Mouse (Mus musculus): Measurements from ENCODE around the gene Armt1. TPM values are rescaled to one million over a fixed set of nuclear protein-coding genes. Genes with fewer than 3 reads are reported as not detected.

The Armt1 gene
- polyA plus RNA-seq (2015; fragmentation: Nextera tagmentation; extraction: Ambion mirVana), result 10.3 and 10.8 TPM in 2 replicates

DNA sequence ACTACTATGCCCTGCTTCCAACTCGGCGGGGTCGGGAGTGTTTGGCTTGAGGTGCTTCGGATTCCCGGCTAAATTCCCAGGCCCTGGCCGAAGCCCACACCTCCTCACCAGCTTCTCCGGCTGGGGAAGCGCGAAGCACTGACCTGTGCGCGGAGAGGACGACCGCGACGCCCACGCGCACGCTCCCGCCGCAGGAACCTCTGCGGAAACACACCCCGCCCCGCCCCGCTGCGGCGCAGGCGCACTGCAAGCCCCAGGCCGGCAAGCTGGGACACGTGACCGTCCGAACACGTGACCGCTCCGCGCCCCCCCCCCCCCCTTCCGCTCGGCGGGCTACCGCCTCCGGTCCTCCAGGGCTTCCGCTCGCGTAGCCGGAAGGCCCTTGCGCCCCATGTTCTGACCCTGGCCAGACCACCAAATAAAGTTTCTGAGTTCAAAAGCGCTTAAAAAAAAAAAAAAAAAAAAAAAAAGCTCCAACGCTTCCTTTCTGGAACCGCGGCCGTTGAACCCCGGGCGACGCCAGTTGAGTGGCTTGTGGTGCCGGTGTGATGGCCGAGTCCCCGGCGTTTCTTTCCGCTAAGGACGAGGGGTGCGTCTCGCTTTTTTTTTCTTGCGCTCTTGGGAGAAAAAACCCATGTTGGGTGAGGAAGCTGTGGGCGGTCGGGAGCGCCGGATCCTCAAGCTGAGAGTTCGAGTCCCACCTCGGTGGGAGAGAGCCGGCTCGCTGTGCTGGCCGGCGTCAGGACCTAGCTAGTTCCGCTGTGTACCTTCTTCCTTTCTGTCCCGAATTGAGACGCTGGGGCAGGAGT, at the start of gene Armt1, which contains the start of gene Rmnd1:
TSS of gene Armt1 (plus strand) at position 345 of the 809 bp plus-strand sequence.
TSS of gene Rmnd1 (minus strand) at position 266 of the 809 bp plus-strand sequence.
- H3K27me3 ChIP-seq, result no peaks in the 10 kb centered on the region
- H3K9me3 ChIP-seq, result no peaks in the 10 kb centered on the region
- H3K9ac ChIP-seq, result peak within 1 kb of the TSS; percentile 63
- H3K36me3 ChIP-seq, result no peaks in the 10 kb centered on the region
- under 1% methylated on average over 60 of the region's 75 CpGs for WGBS
- H3K4me2 ChIP-seq, result peak within 1 kb of the TSS; percentile 82
- peaks cover 23% of the 10 kb centered on the region for H3K4me1 ChIP-seq (replicated peaks)
- ATAC-seq (ENCODE audit: low FRiP score, low read depth), result peak; percentile 95
- H3K27ac ChIP-seq (replicated peaks), result peak within 1 kb of the TSS; percentile 86
- peak within 1 kb of the TSS; percentile 64 for H3K4me3 ChIP-seq

DNA sequence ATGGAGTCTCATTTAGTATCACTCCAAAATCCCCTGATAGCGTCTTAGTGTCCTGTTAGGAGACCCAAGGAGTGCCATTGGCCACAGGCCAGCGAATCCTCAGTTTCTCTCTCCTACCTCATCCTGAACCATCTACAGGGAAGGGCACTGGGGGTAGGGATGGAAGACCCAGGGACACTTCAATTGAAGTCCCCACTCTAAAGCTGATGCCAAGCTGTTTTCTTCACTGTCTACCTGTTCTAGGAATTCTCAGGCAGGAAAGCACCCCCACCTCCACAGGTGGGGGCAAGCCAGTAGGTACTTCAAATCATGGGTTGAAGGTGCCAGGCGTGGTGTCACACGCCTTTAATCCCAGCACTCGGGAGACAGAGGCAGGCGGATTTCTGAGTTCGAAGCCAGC, 48.0 kb upstream of the Armt1 start:
- H3K27me3 ChIP-seq, result no peaks in the 10 kb centered on the region
- WGBS, result 97% methylated on average over 7 of the region's 7 CpGs
- no peak overlapping the region for H3K9ac ChIP-seq
- H3K36me3 ChIP-seq, result no peaks in the 10 kb centered on the region
- no peaks in the 10 kb centered on the region for H3K9me3 ChIP-seq
- H3K4me3 ChIP-seq, result no peak overlapping the region
- H3K27ac ChIP-seq (replicated peaks), result no peak overlapping the region
- no peak overlapping the region for H3K4me2 ChIP-seq
- peaks cover 8% of the 10 kb centered on the region for H3K4me1 ChIP-seq (replicated peaks)
- no peak for ATAC-seq (ENCODE audit: low FRiP score, low read depth)

DNA sequence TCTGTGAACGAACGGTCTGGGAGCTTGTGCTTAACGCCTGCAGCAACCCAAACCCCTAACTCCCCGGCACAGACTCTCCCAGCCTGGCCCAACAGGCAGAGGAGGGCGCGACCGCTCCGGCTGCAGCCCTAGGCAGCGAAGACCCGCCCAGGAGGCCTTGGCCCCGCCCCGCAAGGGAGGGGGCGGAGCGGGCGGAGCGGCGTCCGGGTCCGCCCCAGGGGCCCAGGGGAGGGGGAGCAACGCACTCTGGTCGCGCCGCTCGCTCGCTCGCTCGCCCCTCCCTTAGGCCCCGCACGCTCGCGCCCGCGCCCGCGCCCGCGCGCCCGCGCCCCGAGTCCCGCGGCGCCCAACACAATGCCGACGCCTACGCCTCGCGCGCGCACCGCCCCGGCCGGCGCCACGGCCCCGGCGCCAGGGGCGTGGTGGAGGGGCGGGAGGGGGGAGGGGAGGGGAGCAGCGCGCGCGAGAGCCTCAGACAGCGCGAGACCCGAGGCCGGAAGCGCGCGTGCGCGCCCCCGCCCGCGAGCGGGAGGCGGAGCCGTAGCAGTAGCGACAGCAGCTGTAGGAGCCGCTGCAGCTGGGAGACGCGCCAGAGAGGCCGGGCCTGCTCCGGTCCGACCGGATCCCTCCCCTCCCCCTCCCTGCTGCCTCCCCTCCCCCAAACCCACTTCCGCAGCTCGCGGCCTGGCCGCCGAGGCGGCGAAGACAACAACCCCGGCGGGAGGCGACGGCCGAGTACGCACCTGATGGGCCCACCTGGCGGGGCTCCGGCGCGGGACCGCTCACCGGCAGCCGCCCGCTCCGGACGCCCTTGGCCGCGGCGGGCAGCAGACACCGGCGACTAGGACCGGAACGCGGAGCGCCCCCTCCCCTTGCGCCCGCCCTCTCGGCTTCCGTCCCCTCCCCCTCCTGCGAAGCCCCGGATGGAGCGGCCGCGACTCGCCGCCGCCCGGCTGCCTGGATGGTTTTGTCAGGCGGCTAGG, 45.4 kb upstream of the Armt1 start:
- peak; percentile 93 for ATAC-seq (ENCODE audit: low FRiP score, low read depth)
- Histone ChIP-seq H3K27ac (replicated peaks) (peak overlapping the region; percentile 100), H3K4me3 (peak overlapping the region; percentile 97), H3K9me3 (no peaks in the 10 kb centered on the region), H3K4me2 (peak overlapping the region; percentile 75), H3K27me3 (no peaks in the 10 kb centered on the region), H3K4me1 (replicated peaks) (peaks cover 35% of the 10 kb centered on the region), H3K36me3 (no peaks in the 10 kb centered on the region), H3K9ac (peak overlapping the region; percentile 98)
- 0% methylated on average over 33 of the region's 133 CpGs for WGBS

DNA sequence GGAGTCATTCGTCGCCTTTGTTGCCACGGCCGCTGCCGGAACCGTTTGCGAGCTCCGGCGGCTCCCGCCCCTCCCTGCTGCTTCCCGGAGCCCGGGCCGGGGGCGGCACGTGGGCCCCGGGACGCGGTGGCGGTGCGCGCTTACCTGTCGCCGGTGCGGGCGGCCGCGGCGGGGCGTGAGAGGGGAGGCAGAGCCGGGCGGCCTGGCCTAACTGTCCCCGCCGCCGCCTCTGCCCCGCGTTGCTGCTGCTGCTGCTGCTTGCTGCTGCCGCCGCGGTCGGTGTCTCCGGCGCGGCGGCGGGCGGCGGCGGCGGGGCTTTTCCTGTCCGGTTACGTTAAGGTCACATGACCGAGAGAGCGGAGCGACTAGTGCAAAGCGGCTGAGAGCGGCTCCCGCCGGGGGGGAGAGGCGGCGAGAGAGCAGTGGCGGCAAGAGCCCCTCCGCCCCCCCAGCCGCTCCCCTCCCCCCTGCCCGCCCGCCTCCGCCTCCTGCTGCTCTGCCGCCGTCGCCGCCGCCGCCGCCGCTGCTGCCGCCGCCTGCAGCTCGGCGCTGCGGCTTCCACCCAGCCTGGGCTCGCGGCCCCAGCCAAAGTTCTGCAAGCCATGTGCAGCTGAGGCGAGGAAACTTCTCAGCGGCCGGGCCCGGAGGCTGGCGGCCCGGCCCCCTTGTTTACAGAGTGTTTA, 44.4 kb upstream of the Armt1 start, which contains the start of gene Zbtb2:
TSS of gene Zbtb2 (minus strand) at position 408 of the 683 bp plus-strand sequence.
- ATAC-seq (ENCODE audit: low FRiP score, low read depth), result peak; percentile 4; the same call in 1 of the 2 replicates
- Histone ChIP-seq H3K27me3 (no peaks in the 10 kb centered on the region), H3K9ac (peak within 1 kb of the TSS; percentile 98), H3K36me3 (no peaks in the 10 kb centered on the region), H3K4me2 (peak within 1 kb of the TSS; percentile 75), H3K4me3 (peak within 1 kb of the TSS; percentile 97), H3K4me1 (replicated peaks) (peaks cover 41% of the 10 kb centered on the region), H3K27ac (replicated peaks) (peak within 1 kb of the TSS; percentile 100), H3K9me3 (no peaks in the 10 kb centered on the region)
- 0% methylated on average over 28 of the region's 87 CpGs for WGBS

DNA sequence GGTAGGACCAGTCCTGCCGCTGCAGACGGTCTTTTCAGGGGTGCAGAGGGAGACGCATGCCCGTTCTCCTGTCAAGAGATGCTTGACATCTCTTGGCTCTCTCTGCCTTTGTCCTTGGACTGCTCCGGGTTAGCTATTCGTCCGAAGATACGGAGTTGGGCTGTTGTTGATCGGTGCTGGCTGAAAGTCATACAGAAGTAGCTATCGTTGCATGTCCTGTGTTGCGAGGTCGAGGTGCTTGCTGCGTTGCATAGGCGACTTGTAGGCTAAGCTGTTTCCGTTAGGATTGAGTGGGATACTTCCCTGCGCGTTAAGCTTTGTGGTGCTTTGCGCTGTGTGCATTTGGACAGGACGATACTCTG, 43.9 kb upstream of the Armt1 start:
- Histone ChIP-seq H3K4me1 (replicated peaks) (peaks cover 44% of the 10 kb centered on the region), H3K27me3 (no peaks in the 10 kb centered on the region), H3K27ac (replicated peaks) (peak overlapping the region; percentile 100), H3K4me2 (peak overlapping the region; percentile 75), H3K36me3 (no peaks in the 10 kb centered on the region), H3K4me3 (peak overlapping the region; percentile 97), H3K9me3 (no peaks in the 10 kb centered on the region), H3K9ac (peak overlapping the region; percentile 98)
- WGBS, result 1% methylated on average over 19 of the region's 19 CpGs
- ATAC-seq (ENCODE audit: low FRiP score, low read depth), result no peak

DNA sequence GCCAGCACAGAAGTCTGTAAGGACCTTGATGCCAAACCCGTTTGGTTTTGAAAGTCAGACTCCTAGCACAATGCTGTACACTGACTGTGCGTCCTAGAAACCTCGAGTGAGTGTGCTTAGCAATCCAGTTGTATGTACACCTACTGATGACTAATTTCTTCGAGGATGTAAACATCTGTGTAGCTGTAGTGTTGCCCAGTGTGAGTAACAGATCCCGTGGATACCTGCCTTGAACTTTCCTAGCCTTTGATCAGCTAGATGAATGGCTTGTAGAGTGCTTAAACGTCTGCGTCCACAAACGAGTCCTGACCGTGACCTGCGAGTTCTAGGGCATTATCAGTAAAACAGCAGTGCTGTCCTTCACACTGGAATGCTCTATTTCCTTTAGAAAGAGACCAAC, 43.2 kb upstream of the Armt1 start:
- no peaks in the 10 kb centered on the region for H3K36me3 ChIP-seq
- no peak overlapping the region for H3K27ac ChIP-seq (replicated peaks)
- no peak for ATAC-seq (ENCODE audit: low FRiP score, low read depth)
- H3K4me1 ChIP-seq (replicated peaks), result peaks cover 44% of the 10 kb centered on the region
- H3K4me3 ChIP-seq, result peak overlapping the region; percentile 97
- H3K9ac ChIP-seq, result peak overlapping the region; percentile 98; the same call in 1 of the 2 replicates
- 25% methylated on average over 10 of the region's 10 CpGs for WGBS
- H3K27me3 ChIP-seq, result no peaks in the 10 kb centered on the region
- H3K4me2 ChIP-seq, result peak overlapping the region; percentile 75
- no peaks in the 10 kb centered on the region for H3K9me3 ChIP-seq

DNA sequence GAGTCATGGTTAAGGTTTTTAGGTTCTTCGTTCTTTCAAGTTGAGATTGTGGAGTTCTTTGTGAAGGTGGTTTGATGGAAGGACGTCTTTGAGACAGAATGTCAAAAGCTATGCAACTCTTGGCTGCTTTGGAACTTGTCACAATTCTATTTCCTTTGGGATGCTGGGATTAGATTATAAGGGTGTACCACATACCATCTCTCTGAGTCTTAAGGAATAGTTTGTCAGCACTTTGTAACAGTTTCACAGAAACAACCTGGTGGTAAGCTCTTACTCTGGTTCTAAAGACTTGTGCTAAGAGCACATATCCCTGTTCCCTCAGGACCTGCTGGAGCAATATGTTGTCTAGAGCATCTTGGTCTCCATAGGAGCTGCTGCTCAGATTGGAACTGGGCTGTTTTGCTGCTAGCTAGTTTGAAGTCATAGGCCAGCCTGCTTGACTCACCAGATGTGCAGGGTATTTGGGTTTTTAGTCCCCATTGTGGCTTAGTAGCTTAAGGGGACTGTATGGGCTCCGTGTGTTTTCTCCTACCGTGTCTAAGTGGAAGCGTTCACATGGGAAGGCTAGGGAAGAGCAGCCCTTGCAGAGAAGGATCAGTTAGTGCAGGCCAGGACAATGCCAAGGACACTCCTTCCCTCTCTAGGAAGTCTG, 42.7 kb upstream of the Armt1 start:
- H3K4me1 ChIP-seq (replicated peaks), result peaks cover 44% of the 10 kb centered on the region
- peak overlapping the region; percentile 28; the same call in 1 of the 2 replicates for H3K9ac ChIP-seq
- H3K36me3 ChIP-seq, result no peaks in the 10 kb centered on the region

DNA sequence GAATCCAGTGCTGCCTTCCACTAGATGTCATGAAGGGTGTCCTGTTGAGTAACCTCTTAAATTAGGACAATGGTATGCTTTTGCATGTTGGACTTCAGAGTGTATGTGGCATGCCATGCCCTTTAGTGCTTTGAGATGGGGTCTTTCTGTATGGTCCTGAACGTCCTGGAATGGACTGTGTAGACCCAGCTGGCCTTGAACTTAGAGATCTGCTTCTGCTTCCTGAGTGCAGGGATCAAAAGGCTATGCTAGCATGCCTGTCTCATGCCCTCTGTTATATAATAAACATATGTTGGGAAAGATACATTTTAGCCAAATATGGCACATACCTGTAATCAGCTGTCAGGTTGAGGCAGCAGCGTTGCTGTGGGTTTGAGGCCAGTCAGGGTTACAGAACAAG, 41.7 kb upstream of the Armt1 start:
- no peak overlapping the region for H3K9ac ChIP-seq
- H3K4me1 ChIP-seq (replicated peaks), result peaks cover 44% of the 10 kb centered on the region

More for the DNA sequence above, 42.7 kb upstream of the Armt1 start:
- H3K27ac ChIP-seq (replicated peaks), result no peak overlapping the region
- peak overlapping the region; percentile 97 for H3K4me3 ChIP-seq
- no peaks in the 10 kb centered on the region for H3K27me3 ChIP-seq
- peak overlapping the region; percentile 75 for H3K4me2 ChIP-seq
- WGBS, result 53% methylated on average over 5 of the region's 5 CpGs
- no peaks in the 10 kb centered on the region for H3K9me3 ChIP-seq
- ATAC-seq (ENCODE audit: low FRiP score, low read depth), result no peak

DNA sequence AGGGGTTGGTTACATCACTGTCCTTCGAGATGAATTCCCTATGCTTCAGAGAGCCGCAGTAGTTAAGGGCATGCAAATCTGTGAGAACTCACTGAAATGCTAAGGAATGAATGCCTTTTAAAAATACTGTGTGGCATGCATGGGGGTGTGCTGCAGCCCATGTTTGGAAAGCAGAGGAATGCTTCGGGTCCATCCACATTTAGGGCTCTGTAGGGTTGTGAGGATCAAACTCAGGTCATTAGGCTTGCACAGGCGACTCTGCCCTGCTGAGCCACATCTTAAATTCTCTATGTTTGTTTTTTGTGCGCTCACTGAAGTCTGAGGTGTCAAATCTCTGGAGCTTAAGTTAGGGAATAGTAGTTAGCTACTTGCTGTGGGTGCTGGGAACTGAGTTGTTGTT, 41.2 kb upstream of the Armt1 start:
- Histone ChIP-seq H3K27me3 (no peaks in the 10 kb centered on the region), H3K4me2 (peak overlapping the region; percentile 23; the same call in 1 of the 2 replicates), H3K9ac (no peak overlapping the region), H3K9me3 (no peaks in the 10 kb centered on the region), H3K4me3 (no peak overlapping the region), H3K27ac (replicated peaks) (no peak overlapping the region), H3K36me3 (no peaks in the 10 kb centered on the region), H3K4me1 (replicated peaks) (peaks cover 44% of the 10 kb centered on the region)
- WGBS, result 73% methylated on average over 5 of the region's 5 CpGs
- ATAC-seq (ENCODE audit: low FRiP score, low read depth), result no peak

More for the DNA sequence above, 41.7 kb upstream of the Armt1 start:
- peak overlapping the region; percentile 1; the same call in 1 of the 2 replicates for H3K4me3 ChIP-seq
- H3K36me3 ChIP-seq, result no peaks in the 10 kb centered on the region
- H3K9me3 ChIP-seq, result no peaks in the 10 kb centered on the region
- H3K27ac ChIP-seq (replicated peaks), result no peak overlapping the region
- peak overlapping the region; percentile 17; the same call in 1 of the 2 replicates for H3K4me2 ChIP-seq
- ATAC-seq (ENCODE audit: low FRiP score, low read depth), result no peak
- 76% methylated on average over 2 of the region's 2 CpGs for WGBS
- no peaks in the 10 kb centered on the region for H3K27me3 ChIP-seq

DNA sequence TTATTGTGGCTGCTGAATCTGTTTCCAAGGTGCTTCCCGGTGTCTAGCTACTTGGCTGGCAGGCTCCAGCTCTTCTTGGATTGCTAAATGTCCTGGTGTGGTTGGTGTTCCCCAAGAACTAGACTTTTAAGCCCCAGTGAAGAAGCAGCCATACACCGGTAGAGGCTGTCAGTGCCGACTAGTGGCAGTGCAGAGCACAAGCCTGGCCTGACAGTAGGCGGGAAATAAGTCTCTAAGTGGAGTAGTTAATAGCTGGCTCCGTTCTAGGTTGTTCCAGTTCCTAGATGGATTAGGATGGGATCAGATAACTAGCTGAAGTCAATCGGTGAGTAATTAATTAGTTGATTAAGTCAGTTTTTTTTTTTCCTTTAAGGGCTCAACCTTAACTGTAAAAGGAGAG, 40.4 kb upstream of the Armt1 start:
- no peak for ATAC-seq (ENCODE audit: low FRiP score, low read depth)
- Histone ChIP-seq H3K4me3 (no peak overlapping the region), H3K4me2 (peak overlapping the region; percentile 23; the same call in 1 of the 2 replicates), H3K27me3 (no peaks in the 10 kb centered on the region), H3K27ac (replicated peaks) (no peak overlapping the region), H3K36me3 (no peaks in the 10 kb centered on the region), H3K4me1 (replicated peaks) (peaks cover 44% of the 10 kb centered on the region), H3K9me3 (no peaks in the 10 kb centered on the region), H3K9ac (no peak overlapping the region)
- WGBS, result 58% methylated on average over 6 of the region's 6 CpGs

DNA sequence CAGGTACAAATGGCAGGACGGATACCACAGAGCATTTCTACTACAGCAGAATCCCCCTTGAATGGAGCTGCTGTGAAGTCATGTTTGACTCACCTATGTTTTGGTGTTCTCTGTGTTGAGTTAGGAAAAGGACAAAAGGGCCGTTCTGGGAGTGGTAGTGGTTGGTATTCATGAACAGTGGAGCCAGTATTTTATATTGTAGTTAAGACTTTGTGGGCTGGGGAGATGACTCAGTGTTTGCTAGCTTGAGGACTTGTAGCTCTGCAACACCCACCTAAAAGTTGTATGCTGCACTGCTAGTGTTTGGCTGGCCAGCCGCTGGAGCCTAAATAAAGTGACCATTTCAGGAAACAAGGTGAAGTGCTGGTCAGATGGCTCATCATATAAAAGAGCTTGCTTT, 36.9 kb upstream of the Armt1 start:
- Histone ChIP-seq H3K9me3 (no peaks in the 10 kb centered on the region), H3K27me3 (no peaks in the 10 kb centered on the region), H3K4me2 (no peak overlapping the region), H3K27ac (replicated peaks) (no peak overlapping the region), H3K4me1 (replicated peaks) (peaks cover 25% of the 10 kb centered on the region), H3K4me3 (no peak overlapping the region), H3K36me3 (no peaks in the 10 kb centered on the region; the same call in 1 of the 2 replicates), H3K9ac (no peak overlapping the region)
- ATAC-seq (ENCODE audit: low FRiP score, low read depth), result no peak
- 91% methylated on average over 3 of the region's 3 CpGs for WGBS
